Mouse (Mus musculus) right cerebral cortex, postnatal 25 days (tissue): Measurements from ENCODE around the gene Sec16a.
A peak's percentile ranks its signal among the peaks of the same experiment; 100 is the strongest.

Experiments used
- DNase-seq: peaks from one replicate; pipeline ENCODE4 v3.0.0; 2022

Gene Sec16a

GRCm38 (mm10) chr2:26444946-26445665, at the start of gene Sec16a:
Sec16a (minus strand) TSS chr2:26445216.
- DNase-seq, result peak; percentile 99

DNA sequence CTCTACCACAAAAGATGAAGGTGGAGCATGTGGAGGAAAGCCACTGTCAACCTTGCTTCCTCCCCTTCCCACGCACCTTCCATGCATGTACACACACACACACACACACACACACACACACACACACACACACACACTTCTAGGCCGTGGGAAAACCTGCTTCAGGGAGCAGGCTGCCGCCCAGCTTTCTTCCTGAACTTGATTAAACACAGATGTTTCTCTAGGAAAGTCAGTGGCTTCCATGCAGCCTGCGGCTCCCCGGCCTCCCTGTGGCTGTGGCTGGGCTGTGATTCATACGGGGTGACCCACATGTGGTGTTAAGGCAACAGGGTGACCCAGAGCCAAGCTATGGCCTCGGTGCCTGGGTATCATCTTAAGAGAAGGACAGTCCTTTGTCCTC, 49.4 kb upstream of the Sec16a start:
- no peak for DNase-seq

DNA sequence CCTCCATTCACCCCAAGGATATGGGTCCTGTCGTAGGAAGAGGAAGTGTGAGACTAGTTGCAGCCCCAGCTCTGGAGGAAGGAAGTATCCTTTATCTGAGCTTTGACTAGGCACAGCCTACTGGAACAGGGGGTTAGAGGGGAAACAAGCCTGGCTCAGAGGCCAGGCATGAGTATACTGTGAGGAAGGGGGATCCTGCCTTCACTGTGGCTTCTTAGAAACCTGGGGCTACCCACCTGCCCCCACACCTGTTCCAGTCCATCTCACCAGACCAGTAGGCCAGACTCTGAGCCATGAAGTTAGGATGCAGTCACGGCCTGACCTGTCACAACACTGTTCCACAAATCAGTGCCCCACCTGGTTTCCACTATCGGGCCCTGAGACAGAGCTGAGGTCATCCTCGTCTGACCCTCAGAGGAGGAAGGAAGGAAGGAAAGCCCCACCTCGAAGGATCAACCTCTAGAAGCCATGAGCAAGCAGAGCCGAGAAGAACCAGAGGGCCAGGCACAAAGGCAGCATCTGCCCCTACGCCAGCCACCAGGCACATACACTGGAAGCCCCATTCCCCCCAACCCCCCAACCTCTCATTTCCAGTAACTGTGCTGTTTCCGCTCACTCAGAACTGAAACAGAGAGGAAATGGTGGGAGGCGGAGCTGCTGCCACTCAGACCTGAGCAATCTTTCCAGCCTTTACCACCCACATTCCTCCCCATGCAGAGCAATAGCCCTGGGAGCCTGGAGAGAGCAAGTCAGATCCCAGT, 48.2 kb upstream of the Sec16a start:
- no peak for DNase-seq

DNA sequence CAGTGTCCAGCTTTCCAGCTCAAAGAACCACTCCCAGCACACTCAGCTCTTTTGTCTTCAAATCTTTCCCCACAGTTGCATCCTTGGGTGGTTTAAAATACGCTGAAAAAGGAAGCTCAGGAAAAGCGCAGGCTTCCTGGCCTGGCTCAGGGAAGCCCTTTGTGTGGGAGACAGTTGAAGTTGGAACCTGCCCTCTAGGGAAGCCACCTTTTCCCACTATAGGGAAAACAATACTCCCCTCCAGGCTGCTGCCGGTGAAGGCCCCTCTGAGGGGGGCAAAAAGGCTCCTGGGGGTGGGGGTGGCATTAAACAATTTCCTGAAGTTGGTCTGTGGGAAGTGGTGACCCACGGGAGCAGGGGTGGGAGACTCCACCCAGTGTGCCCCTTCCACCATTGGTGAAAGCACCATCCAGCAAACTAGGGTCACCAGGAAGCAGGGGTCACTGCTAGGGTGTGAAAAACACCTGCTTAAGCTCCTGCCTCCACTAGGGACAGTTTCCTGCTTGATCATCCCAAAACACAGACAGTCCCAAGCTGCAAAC, 45.8 kb upstream of the Sec16a start:
- no peak for DNase-seq

DNA sequence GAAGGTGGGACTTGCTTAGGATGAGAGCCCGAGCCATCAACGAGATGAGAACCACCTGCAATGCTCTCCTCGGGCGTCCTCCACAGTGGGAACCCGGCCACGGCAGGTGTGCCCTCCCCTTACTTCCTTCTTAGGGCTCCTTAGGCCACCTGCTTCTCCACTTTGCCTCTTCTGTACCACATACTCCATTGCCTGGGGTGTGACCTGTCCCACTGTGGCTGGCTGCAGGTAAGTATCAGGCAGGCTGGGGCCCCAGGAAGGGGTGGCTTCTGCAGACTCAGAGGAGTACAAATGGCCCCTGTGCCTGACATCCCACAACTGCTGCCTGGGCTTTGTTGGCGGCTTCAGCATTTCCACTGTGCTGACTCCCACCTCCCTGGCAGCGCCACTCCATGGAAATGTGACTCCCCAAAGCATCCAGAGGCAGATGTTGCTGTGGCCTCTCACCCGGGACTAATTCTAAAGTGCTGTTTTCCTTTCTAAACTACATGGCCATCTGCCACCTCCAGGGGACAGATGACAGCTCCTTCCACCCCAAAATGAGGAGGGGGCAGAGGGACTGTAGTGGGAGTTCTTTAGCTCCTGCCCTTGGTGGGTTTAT, 43.6 kb upstream of the Sec16a start:
- DNase-seq, result no peak

GRCm38 (mm10) chr2:26487322-26488021, 42.5 kb upstream of the Sec16a start:
- DNase-seq, result peak; percentile 43

DNA sequence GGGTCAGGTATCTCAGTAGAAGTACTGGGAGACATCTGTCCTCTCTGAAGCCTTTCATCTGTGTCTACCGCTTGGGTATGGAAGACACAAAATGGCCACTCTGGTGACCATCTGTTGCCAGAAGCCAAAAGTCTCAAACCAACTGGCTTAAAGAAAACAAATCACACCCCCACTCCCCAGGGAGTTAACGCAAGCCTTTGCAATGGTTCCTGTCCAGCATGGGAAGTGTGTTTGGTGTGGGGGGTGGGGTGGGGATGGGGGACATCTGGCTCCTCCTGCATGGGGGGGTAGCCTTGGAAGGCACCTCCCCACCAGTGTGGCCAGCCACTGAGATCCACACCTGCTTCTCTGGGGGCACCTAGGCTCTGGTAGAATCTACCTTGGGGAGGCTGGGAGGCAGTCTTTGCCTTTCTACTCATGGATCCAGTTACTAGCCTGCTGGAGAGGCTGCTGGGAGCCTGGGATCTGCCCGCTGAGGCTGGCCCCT, 41.9 kb upstream of the Sec16a start:
- DNase-seq, result no peak

- no peak for DNase-seq
Observed at GRCm38 (mm10) chr2:26486264-26486810, 41.3 kb upstream of the Sec16a start.

- no peak for DNase-seq
Observed at GRCm38 (mm10) chr2:26485710-26486109, 40.7 kb upstream of the Sec16a start.

DNA sequence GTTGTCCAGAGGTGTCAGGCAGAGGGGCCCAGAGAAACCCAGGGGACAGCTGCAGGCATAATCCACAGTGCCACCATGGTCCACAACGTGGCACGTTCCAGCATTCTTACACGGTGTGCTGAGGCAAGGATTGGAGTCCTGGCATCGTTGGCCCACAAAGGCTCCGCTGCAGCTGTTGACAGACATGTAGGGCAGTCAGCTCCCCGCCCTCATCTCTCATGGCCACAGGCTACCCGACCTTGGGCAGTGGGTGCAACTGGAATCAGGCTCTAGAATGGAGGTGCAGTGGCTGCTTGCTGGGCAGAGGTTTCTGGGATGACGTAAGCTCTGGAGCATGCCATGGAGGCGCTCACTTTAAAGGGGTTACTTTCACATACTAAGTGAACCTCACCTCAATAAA, 40.3 kb upstream of the Sec16a start:
- no peak for DNase-seq

DNA sequence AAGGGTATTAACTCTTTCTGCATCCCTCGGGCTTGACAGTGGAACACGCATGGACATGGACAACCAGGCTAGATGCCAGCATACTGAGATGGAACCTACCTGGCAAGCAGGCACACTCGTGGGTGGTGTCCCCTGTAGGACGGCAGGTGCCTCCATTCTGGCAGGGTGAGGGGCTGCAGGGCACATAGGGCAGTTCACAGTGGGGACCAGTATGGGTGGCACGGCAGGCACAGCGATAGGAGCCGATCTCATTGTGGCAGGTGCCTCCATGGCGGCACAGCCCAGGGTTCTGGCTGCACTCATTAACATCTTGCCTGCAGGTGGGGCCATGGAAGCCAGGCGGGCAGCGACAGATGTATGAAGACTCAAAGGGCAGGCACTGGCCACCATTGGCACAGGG, 39.2 kb upstream of the Sec16a start:
- no peak for DNase-seq

DNA sequence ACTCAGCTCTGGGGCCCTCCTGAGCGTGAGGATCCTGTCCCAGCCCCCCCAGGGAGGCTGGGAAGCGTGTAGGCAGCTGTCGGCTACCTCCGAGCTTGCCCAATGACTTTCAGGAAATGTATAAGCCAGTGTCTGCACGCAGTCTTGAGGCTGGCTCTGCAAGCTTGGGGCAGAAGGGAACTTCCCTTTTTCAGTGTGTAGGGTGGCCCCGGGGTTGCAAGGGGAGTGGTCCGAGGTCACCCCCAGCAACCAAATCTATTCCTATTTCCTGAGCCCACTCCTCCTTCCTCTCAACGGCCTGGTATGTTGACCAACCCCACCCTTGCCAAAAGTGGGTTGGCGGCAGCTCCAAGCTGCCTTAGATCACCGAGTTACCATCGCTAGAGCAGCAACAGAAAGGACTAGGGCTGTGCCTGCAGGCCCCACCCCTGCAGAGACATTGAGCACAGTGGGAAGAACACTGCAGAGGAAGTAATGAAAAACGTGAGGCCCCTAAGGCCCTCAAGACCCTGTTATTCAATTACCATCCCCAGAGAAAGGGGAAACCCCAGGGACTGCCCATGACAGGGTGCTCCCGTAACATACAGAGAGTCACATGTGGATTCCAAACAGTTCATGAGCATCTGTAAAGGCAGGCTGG, 38.3 kb upstream of the Sec16a start:
- DNase-seq, result no peak

- no peak for DNase-seq
Observed at GRCm38 (mm10) chr2:26482824-26483223, 37.8 kb upstream of the Sec16a start.

DNA sequence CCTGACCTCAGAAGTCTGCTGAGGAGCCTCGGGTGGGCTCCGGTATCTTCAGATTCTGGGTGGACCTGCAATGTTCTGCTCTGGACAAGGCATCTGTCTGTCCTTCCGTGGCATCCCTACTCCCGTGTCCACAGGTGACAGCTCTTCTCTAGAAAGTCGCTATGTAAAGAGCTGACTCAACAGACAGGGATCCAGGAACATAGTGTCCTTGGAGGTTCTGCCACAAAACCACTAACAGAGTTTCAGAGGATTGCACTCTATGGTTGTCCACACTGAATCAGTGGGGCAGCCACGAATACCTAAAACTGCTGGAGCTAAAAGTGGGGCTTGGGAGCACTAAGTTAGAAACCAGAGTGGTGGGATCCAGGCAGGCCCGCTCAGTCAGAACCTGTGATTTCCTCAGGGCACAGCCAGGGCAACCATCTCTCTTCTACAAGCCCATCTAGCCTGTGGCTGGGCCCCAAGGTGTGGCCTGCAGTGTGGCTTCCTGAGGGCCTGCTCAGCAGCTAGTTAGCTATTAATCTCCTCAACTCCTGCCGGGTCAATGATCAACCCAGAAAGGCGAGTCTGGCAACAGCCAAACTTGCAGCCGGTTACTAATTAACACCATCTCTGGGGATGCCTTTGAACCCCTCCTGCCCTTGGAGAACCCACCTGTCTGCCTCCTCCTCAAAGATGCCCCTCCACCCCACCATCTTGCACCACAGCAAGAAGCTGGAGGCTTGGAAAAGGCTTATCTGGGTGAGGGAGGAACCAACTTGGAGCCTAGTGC, 36.9 kb upstream of the Sec16a start:
- DNase-seq, result no peak

GRCm38 (mm10) chr2:26480911-26481310, 35.9 kb upstream of the Sec16a start:
- DNase-seq, result no peak

- DNase-seq, result no peak
Observed at GRCm38 (mm10) chr2:26478685-26479205, 33.7 kb upstream of the Sec16a start.

- no peak for DNase-seq
Observed at GRCm38 (mm10) chr2:26477911-26478310, 32.9 kb upstream of the Sec16a start.

DNA sequence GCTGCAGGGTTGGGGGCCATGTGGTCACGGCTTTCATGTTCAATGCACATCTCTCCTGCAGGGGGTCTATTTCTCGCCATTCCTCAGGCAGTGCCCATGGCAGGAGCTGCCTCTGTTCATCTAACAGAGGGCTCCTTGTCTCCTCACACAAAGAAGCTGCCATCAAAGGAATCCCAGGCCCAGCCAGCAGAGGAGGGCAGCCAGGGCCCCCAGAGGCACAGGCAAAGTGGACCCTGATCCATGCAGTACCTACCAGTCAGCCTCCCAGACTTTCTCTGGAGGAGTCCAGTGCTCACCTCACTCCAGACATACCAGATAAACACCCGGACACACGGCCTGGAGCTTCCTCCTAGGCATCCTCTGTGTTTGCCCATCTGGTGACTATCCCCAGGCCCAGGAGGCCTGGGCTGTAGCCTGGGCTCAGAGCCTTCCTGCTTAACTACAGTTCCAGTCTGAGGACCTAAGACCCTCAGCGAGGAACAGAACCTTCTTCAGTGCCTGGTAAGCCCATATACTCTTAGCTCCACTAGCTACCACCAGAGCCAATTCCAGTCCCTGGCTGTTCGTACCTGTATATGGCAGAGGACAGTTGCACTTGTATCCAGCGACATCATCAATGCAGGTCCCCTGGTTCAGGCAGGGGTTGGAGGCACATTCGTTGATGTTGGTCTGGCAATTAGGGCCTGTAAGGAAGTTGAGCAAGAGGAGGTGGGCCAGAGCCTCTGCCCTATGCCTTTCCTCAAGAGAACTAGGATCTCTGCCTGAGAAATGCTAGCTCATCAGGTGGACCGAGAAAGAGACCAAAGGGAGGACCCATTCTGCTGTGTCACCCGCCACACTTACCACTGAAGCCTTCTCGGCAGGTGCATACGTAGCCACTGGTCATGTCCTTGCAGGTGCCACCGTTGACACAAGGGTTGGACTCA, 30.8 kb upstream of the Sec16a start:
- DNase-seq, result no peak

DNA sequence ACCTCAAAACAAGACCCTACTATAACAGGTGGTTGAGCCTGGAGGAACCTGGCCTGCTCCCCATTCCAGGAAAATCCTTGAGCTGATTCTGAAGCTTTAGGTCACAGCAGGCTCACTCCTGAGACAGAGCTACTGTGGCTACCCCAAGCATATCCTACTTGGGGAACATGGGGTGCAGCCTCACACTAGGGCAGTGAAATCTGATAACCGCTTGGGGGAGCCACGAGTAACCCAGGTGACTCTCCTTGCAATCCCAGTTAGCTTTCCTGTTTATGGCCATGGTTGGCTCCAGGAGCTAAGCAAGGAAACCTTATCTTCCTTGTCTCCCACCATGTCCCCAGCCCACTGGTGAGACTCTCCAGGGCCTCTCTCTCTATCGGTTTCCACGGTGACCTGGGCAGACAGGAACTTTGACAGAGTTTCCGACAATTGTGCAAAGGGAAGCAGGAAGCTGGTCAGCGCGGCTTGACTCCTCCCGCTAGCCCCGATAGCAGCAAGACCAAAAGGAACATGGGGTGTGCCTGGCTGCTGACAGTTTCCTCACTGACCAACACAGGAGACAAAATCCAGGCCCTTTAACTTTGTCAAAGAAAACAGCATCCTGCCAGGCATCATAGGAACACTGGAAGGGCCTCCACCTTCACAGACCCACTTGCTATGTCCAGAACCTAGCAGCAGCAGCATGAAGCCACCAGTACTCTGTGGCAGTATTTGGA, 29.9 kb upstream of the Sec16a start:
- DNase-seq, result no peak
